Mouse (Mus musculus): ENCODE data around the gene Dhrs9. TPM values are rescaled to one million over a fixed set of nuclear protein-coding genes. Genes with fewer than 3 reads are reported as not detected.

The Dhrs9 gene
- polyA plus RNA-seq, 1 experiment = 0.20 TPM

DNA sequence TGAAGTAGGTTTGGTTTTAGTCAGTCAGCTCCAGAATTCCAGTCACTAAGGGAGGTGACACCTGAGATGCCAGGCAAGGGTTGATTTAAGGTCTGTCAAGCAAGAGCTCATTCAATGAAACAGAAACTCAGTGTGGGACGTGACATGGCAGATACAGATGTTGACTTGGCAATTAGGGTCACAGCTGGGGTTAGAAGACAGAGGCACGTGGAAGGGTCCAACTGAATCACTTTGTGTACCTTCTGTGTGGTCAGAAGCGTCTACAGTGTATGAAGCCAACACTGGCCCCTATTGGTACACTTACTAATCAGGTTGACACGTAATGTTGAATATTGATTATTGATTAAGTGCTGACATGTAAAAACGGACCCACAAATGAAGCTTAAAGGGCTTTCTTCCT is 44.6 kb downstream of the Dhrs9 start:
- Histone ChIP-seq H3K36me3 (ENCODE audit: control insufficient read depth, insufficient read depth, low read length) (peaks cover 6% of the 10 kb centered on the region; the same call in 1 of the 2 replicates), H3K4me3 (ENCODE audit: insufficient read depth, low read depth, low read length) (no peak overlapping the region), H3K27me3 (replicated peaks; ENCODE audit: control insufficient read depth, insufficient read depth, low read length) (no peaks in the 10 kb centered on the region), H3K4me1 (ENCODE audit: control insufficient read depth, insufficient read depth, low read length) (no peaks in the 10 kb centered on the region), H3K27ac (ENCODE audit: insufficient read depth, low read depth, low read length) (no peak overlapping the region)
- TF ChIP-seq POLR2A (IDR thresholded peaks at IDR 0.05; ENCODE audit: low read depth, low read length) = no peak
- TF ChIP-seq CTCF (conservative IDR thresholded peaks at IDR 0.05; ENCODE audit: insufficient read depth, insufficient read length, low read depth, low read length) = no peak
- WGBS = 44% methylated on average over 5 of the region's 5 CpGs
- no peak for DNase-seq

DNA sequence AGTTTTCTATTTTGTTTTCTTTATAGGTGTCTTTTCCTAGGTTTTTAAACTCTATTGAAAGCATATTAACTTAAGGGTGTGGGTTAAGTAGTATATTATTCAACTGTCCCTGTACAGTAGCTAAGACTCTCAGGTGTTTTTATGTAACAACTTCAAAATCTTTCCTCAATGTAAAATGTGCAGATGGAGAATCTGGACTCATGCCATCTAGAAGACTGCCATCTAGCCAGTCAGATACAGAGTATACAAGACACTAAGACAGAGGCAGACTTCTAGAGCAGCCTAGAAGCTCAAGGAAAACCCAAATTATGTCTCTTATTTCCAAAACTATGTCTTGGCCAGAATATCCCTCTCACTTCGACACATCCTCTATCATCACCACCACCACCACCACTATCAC is 45.8 kb downstream of the Dhrs9 start:
- no peak for DNase-seq
- Histone ChIP-seq H3K27me3 (replicated peaks; ENCODE audit: control insufficient read depth, insufficient read depth, low read length) (no peaks in the 10 kb centered on the region), H3K4me3 (ENCODE audit: insufficient read depth, low read depth, low read length) (no peak overlapping the region), H3K36me3 (ENCODE audit: control insufficient read depth, insufficient read depth, low read length) (peaks cover 6% of the 10 kb centered on the region), H3K4me1 (ENCODE audit: control insufficient read depth, insufficient read depth, low read length) (no peaks in the 10 kb centered on the region), H3K27ac (ENCODE audit: insufficient read depth, low read depth, low read length) (no peak overlapping the region)
- TF ChIP-seq CTCF (conservative IDR thresholded peaks at IDR 0.05; ENCODE audit: insufficient read depth, insufficient read length, low read depth, low read length) = no peak
- TF ChIP-seq POLR2A (IDR thresholded peaks at IDR 0.05; ENCODE audit: low read depth, low read length) = no peak
- 94% methylated on average over 1 of the region's 1 CpGs for WGBS

DNA sequence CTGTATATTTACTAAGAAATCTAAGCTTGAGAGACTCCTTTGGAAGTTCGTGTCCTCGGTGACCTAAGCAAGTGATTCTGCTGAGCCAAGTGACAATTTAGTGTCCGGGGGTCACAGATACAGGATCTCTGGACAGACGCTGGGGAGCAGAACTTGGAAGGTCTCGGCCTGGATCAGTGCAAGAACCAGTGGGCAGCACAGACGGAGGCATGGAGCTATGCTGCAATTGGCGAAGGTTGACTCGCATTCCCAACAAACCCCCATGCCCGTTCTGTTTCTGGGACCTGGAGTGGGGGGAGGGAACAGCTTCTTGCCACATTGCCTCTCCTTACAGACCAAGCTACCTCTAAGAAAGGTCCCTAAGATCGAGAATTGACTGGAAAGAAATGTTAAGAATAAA is 46.9 kb downstream of the Dhrs9 start:
- no peaks in the 10 kb centered on the region for H3K27me3 ChIP-seq (replicated peaks; ENCODE audit: control insufficient read depth, insufficient read depth, low read length)
- no peaks in the 10 kb centered on the region for H3K4me1 ChIP-seq (ENCODE audit: control insufficient read depth, insufficient read depth, low read length)
- H3K36me3 ChIP-seq (ENCODE audit: control insufficient read depth, insufficient read depth, low read length) = peaks cover 6% of the 10 kb centered on the region
- H3K27ac ChIP-seq (ENCODE audit: insufficient read depth, low read depth, low read length) = no peak overlapping the region
- TF ChIP-seq CTCF (conservative IDR thresholded peaks at IDR 0.05; ENCODE audit: insufficient read depth, insufficient read length, low read depth, low read length) (no peak), POLR2A (IDR thresholded peaks at IDR 0.05; ENCODE audit: low read depth, low read length) (no peak)
- no peak overlapping the region for H3K4me3 ChIP-seq (ENCODE audit: insufficient read depth, low read depth, low read length)
- DNase-seq = no peak
- 71% methylated on average over 10 of the region's 10 CpGs for WGBS

DNA sequence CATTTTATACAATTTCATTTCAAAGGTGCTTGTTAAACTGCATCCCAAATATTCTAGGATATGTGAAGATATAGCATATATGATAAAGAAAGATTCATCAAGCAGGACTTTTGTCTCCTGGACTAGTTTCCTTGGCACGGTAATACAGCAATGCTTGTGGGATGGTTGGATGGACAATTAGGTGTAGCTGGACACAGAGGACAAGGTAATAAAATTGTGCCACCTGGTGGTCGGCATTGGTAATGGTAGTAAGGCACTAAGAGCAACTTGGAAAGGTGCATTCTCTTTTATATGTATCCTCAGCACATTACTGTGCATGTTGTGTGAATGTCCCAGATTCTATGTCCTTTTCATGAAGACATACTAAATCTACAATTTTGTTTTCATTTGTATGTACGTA is 47.9 kb downstream of the Dhrs9 start:
- Histone ChIP-seq H3K27ac (ENCODE audit: insufficient read depth, low read depth, low read length) (no peak overlapping the region), H3K27me3 (replicated peaks; ENCODE audit: control insufficient read depth, insufficient read depth, low read length) (no peaks in the 10 kb centered on the region), H3K4me1 (ENCODE audit: control insufficient read depth, insufficient read depth, low read length) (no peaks in the 10 kb centered on the region), H3K4me3 (ENCODE audit: insufficient read depth, low read depth, low read length) (no peak overlapping the region), H3K36me3 (ENCODE audit: control insufficient read depth, insufficient read depth, low read length) (peaks cover 6% of the 10 kb centered on the region)
- peak; percentile 74 for DNase-seq
- TF ChIP-seq CTCF (conservative IDR thresholded peaks at IDR 0.05; ENCODE audit: insufficient read depth, insufficient read length, low read depth, low read length) (peak; percentile 55), POLR2A (IDR thresholded peaks at IDR 0.05; ENCODE audit: low read depth, low read length) (no peak)
- 29% methylated on average over 3 of the region's 3 CpGs for WGBS

DNA sequence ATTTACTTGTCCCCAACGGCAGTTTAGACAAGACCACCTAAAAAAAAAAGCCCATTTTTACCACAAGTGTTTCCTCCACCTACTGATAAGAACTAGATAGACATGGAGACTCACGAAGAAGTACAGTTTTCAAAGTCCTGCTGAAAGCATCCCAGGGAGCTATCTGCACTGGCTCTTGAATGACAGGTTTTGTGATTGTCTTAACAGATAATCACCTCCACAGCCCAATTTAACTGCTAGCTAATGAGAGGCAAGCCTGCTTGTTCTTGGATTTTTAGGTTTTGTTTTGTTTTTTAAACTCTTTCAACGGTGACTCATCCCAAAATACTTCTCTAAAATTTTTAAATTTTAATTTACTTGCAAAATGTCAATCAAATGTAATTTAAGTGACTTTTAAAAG is 61.4 kb downstream of the Dhrs9 start:
- H3K4me1 ChIP-seq (ENCODE audit: control insufficient read depth, insufficient read depth, low read length) = peaks cover 6% of the 10 kb centered on the region; the same call in 1 of the 2 replicates
- H3K4me3 ChIP-seq (ENCODE audit: insufficient read depth, low read depth, low read length) = no peak overlapping the region
- no peaks in the 10 kb centered on the region for H3K27me3 ChIP-seq (replicated peaks; ENCODE audit: control insufficient read depth, insufficient read depth, low read length)
- 62% methylated on average over 3 of the region's 3 CpGs for WGBS
- no peak overlapping the region for H3K27ac ChIP-seq (ENCODE audit: insufficient read depth, low read depth, low read length)
- TF ChIP-seq POLR2A (IDR thresholded peaks at IDR 0.05; ENCODE audit: low read depth, low read length) (no peak), CTCF (conservative IDR thresholded peaks at IDR 0.05; ENCODE audit: insufficient read depth, insufficient read length, low read depth, low read length) (no peak)
- no peak for DNase-seq
- H3K36me3 ChIP-seq (ENCODE audit: control insufficient read depth, insufficient read depth, low read length) = peaks cover 8% of the 10 kb centered on the region; the same call in 1 of the 2 replicates

DNA sequence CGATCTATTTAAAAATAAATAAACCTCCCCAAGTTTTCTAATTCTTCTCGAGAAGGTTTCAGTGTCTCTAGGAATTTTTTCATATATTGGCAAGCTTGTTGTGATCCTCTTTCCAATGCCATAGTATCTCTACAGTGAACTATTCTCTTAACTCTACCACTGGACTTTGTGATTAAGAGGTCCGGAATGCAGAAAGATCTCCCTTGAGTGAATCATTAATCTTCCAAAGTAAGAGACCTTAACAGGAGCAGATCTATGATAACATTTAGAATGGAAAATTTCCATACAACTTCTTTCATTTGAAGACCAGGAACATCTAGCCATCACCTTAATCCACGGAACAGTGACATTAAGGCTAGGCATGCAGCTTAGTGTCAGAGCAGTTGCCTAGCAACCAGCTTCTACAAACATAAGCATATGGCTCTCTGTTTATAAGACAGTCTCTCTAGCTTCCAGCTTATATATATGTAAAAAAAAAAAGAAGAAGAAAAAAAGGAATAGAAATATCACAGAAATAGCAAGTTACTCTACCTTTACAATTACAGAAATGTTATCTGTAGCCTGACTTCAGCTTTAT is 65.7 kb downstream of the Dhrs9 start:
- Histone ChIP-seq H3K4me1 (ENCODE audit: control insufficient read depth, insufficient read depth, low read length) (peaks cover 22% of the 10 kb centered on the region; the same call in 1 of the 2 replicates), H3K27me3 (replicated peaks; ENCODE audit: control insufficient read depth, insufficient read depth, low read length) (no peaks in the 10 kb centered on the region), H3K27ac (ENCODE audit: insufficient read depth, low read depth, low read length) (no peak overlapping the region), H3K4me3 (ENCODE audit: insufficient read depth, low read depth, low read length) (no peak overlapping the region), H3K36me3 (ENCODE audit: control insufficient read depth, insufficient read depth, low read length) (peaks cover 11% of the 10 kb centered on the region; the same call in 1 of the 2 replicates)
- TF ChIP-seq POLR2A (IDR thresholded peaks at IDR 0.05; ENCODE audit: low read depth, low read length) = no peak
- DNase-seq = peak; percentile 53
- 36% methylated on average over 4 of the region's 4 CpGs for WGBS

DNA sequence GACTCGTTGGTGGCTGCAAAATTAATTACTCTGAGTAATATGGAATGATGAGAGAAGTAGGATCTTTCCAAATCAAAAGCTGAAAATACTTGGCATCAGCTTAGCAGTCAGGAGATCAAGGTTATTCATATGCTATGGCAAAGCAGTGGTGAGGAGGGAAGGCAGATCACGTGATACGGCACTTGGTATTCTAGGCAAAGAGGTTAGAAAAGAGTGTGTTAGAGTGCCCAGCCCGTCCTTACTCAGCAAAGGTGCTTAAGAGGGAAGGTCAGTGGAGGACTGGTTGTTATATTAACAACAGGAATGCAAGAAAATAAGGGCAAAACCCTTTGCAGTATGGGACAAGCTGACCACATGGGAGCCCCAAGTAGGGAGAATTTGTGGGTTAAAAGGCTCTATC is 68.3 kb downstream of the Dhrs9 start:
- Histone ChIP-seq H3K4me1 (ENCODE audit: control insufficient read depth, insufficient read depth, low read length) (peaks cover 22% of the 10 kb centered on the region; the same call in 1 of the 2 replicates), H3K27me3 (replicated peaks; ENCODE audit: control insufficient read depth, insufficient read depth, low read length) (no peaks in the 10 kb centered on the region), H3K4me3 (ENCODE audit: insufficient read depth, low read depth, low read length) (no peak overlapping the region), H3K27ac (ENCODE audit: insufficient read depth, low read depth, low read length) (peak overlapping the region; percentile 45; the same call in 1 of the 2 replicates), H3K36me3 (ENCODE audit: control insufficient read depth, insufficient read depth, low read length) (peaks cover 15% of the 10 kb centered on the region; the same call in 1 of the 2 replicates)
- DNase-seq = peak; percentile 52
- TF ChIP-seq POLR2A (IDR thresholded peaks at IDR 0.05; ENCODE audit: low read depth, low read length) = no peak
- no peak for TF ChIP-seq CTCF (conservative IDR thresholded peaks at IDR 0.05; ENCODE audit: insufficient read depth, insufficient read length, low read depth, low read length)
- WGBS = 56% methylated on average over 4 of the region's 4 CpGs

Data from kidney, adult 2 months (tissue).